Mouse (Mus musculus) kidney, adult 18-20 months (tissue): ENCODE data around the gene Best1.
A peak's percentile ranks its signal among the peaks of the same experiment; 100 is the strongest.

Experiments
- DNase-seq: peaks from one replicate; pipeline ENCODE4 v3.0.0; 2021

Gene Best1

DNA sequence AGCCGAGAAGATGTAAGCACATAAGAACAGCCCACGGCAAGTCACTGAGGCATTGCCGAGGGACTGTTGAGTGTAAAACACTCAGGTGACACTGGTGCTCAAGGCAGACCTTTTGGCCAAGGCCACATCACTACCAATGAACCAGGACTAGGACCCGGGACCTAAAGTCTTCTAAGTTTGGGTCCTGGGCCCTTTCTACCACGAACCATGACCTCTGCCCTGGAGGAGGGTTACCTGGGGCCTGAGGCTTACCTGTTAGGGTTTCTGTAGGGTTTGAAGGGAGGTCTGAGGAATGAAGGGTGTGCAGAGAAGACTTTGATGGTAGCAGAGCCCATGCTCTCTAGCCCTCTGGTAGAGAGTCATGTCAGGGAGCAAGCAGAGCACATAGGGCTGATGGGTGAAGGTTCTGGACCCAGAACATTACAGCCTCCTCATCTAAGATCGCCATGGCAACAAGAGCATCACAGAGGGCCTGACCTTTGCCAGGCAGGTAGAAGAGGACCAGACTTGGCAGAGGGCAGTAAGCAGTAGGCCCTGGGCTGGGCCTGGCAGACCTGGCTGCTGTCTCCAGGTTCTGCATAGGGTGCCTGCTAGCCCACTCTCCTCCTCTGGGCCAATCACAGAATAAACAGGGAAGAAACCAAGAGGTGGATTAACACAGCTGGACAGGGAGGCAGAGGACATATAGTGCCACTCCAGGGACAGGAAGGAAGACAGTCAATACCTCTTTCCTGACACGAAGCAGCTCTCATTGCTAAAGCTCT lies at the start of gene Best1, which contains the start of gene Rab3il1:
Gene Best1, minus strand, starts transcription at position 428 of the 764 bp plus-strand sequence.
Gene Rab3il1, plus strand, starts transcription at position 464 of the 764 bp plus-strand sequence.
- no peak for DNase-seq

DNA sequence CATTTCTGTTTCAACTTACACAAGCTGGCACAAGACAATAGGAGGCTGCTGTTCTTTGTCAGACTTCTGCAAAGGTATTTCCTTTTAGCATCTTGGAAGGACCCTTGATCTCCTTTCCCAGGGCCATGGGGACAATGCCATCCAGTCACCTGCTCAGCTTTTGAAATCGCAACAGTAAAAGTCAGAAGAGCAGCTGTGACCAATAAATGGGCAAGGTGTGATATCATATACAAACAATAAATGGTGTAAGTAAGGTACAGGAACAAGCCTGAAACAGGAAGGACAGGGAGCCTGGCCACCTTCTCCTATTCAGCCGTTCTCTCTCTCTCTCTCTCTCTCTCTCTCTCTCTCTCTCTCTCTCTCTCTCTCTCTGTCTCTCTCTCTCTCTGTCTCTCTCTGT lies 49.0 kb upstream of the Best1 start:
- no peak for DNase-seq

DNA sequence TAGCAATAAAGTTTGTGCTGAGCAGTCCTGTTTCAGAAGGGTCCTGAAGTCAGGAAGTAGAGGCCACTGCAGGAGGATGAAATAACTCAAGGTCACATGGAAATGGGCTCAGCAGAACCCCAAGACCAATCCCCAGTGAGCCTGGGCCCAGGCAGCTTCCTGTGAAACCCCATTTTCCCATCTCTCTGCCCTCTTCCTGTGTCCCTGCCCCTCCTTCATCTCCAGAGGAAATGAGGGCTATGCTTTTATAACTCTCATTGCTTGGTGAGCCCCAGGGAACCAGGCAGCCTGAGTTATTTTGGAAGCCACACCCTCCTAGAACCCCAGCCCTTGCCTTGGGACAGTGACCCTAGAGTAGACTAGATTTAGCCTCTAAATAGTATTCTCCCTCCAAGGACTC lies 48.1 kb upstream of the Best1 start:
- DNase-seq, result no peak

DNA sequence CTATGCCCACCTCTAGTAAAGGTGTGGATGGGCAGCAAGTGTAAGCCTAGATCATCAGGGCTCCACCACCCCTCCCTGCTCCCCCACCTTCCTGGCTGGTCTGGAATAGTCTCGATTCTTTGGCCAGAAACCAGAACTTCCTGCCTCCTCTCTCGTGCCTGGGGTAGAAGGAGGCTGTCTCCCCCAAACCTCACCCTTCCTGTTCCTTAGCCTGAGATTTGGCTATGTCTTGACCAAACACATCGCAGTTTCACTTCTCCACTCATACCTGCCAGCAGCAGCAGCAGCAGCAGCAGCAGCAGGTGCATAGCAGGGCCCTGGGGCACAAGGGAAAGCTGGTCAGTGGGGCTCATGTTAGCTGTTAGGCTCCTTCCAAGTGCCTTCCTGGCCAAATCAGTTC lies 45.5 kb upstream of the Best1 start:
- no peak for DNase-seq

DNA sequence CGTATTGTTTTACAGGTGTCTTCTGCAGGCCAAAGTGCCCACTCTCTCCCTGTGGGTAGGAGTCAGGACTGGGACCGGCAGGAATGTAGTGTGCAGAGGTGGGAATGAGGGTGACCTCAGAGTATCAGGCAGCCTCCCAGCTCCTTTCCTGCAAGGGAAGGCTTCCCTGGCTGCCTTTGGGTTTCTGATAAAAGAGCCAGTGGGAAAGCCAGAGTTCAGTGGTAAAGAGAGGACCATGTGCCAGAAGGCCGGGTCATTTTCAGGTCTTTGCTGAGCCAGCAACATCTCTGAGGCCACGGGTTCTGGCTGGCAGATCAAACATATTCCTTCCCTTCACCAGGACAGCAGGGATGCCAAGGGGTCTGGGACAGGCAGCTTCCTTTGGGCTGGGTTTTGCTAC lies 44.9 kb upstream of the Best1 start:
- peak; percentile 65 for DNase-seq

DNA sequence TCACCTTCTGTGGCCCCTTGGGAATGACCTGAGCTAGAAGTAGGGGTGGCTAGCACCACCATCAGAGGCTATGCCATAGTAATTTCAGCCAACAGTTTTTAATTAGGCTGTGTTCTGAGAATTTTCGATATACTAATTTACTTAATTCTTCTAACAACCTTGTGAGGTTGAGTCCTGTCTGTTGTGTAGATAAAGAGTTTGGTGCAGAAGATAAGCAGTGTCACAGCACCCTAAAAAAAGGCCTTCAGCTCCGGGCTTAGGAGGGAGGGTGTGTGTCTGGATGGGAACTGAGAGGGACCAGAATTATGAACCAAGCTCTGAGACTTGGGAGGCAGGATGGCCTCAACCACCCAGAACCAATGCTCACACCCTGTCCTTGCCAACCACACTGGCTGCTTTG lies 44.3 kb upstream of the Best1 start:
- DNase-seq, result no peak

DNA sequence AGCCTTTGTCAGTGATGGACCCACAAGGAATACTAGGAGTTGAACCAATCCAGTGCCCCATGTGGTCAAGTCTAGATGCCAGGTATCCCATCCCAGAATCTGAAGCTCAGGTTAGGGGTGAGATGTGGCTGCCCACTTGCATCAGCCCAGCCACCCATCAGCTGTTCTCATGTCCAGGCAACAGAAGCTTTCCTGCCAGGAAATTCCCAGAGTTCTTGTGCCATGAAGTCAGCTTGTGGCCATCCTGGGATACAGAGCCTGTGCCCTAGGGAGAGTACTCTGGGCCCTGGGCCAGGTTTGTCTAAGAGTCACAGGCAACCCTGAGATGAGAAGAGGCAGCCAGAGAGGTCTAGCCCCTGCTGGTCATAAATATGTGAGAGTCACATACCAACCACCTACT lies 42.2 kb upstream of the Best1 start:
- peak; percentile 71 for DNase-seq

DNA sequence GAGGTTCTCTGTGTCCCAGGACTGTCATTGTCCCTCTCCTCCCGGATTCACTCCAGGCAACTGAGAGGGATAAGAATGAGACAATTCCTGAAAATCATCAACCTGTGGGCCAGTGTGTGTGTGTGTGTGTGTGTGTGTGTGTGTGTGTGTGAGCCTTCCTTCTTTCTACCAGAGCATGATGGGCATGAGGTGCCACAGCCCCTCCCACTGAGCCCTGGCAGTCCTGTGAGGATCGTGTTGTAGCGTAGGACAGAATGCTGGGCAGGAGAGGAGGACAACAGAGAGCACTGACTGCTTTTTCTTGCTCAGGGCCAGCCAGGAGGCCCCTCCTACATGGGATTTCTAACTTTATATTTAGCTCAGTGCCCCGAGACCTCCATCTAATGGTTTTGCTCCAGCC lies 41.4 kb upstream of the Best1 start:
- no peak for DNase-seq

DNA sequence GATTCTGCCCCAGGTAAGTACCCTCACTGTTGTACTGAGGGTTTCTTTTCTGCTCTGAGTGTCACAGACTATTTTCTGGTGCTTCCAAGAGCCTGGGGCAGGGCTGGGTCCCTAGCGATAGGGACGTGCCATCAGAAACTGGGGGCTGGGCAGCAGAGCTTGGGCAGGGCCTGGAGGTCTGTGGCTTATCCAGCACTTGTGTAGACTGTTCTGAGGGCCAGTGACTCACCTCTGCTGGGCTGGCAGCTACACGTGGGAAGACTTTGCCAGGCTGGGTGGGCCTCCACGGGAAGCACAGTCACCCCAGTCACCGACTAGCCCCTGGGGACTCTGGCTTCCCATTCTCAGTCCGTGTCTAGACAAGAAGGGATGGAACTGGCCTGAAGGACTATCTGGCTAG lies 40.8 kb upstream of the Best1 start:
- no peak for DNase-seq

DNA sequence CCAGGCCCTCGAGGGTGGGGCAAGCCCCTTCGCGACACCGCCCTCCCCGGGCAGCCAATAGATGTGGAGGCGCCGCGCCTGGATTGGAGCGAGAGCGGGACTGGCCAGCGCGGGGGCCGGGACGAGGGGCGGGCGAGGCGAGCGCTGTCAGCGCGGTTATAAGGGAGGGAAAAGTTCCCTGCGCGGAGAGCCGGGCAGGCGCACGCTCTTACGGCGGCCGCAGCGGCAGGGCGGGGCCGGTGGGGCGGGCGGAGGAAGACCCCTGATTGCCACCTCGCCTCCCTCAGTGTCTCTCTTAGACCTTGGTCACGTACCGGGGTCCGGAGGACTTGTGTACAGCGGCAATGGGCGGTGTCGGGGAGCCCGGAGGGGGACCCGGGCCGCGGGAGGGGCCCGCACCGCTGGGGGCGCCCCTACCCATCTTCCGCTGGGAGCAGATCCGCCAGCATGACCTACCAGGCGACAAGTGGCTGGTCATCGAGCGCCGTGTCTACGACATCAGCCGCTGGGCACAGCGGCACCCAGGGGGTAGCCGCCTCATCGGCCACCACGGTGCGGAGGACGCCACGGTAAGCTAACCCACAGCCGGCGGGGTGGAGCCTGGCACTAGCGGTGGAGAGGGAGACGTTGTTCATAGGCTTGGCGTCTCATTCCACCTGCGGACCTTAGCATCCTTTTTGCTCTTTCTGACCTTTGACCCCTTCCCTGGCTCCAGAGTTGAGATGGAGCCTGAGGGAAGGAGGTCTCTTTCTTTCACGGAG lies 40.1 kb upstream of the Best1 start, which contains the start of gene Fads3:
Gene Fads3, plus strand, starts transcription at position 182 of the 761 bp plus-strand sequence.
- peak; percentile 82 for DNase-seq

DNA sequence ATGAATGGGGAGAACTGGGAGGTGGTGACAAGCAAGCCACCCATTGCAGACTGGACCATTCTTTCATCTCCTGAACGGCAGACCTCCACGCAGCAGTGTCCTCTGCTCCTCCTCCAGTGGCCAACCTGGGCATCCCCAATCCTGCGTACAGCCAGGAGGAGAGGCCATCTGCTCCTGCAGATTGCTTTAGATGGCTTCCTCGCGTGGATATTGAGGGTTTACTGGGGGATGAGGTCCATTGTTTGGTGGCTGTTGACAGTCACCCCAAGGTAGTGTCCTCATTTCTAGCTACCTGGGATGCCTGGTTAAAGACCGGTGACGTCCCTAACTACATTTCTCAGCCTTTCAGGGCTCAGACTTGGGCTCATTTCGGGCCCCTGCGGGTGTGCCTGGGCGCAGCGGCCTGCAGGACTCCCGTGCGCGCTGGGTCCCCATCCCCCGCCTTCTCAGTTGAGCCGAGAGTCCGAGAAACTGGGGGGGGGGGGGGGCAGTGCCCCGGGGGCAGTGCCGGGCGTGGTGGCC lies 39.5 kb upstream of the Best1 start:
- DNase-seq, result no peak

DNA sequence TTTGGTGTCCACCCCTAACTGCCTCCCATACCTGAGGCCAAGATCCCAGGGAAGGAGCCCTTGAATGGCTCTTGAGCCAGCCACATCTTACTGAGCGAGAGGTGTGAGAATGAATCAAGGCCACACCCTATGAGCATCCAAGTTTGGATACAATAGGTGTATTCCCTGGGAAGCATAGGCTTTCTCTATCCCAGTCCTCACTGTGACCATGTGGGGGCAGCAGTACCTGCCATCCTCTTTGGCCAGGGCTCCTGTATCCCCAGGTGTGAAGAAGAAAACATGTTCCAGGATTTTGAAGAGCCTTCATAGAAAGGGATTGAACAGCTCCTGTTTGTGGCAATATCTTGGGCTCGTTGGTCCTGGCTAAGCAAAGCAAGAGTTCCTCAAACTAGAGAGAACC lies 38.2 kb upstream of the Best1 start:
- DNase-seq, result peak; percentile 55

DNA sequence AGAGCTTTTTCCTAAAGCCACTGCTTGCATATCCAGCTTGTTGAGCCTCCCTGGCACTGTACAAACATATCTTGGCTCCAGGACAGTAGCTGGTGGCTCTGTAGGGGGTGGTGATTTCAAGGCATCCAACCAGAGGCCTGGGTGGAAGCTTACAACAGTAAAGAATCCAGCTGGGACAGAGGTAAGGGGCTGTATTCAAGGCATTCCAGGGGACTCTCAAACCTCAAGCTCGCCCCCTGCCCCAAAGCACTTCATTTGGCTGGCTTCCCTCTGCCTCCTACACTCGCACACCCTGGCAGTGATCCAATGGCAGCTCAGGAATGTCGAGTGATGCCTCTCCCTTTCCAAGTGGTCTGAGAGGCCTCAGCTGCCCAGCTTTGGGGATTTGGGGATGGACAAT lies 37.5 kb upstream of the Best1 start:
- DNase-seq, result peak; percentile 64

DNA sequence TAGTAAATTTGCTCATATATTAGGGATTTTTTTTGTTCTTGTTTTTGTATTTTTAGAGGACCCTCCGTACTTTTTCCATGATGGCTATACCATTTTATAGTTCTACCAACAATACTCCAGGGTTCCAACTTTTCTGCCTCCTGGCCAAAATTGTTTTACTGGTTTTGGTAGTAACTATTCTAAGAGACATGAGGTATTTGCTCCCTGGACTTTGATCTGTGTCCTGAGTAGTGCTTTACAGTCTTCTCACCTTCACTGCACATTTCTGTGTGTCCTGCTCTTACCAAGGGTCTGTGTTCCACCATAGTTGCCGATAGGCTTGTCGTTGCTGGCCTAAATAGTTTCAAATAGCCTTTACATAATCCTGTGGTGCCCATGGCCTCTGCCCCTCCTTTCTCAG lies 36.9 kb upstream of the Best1 start:
- DNase-seq, result no peak

DNA sequence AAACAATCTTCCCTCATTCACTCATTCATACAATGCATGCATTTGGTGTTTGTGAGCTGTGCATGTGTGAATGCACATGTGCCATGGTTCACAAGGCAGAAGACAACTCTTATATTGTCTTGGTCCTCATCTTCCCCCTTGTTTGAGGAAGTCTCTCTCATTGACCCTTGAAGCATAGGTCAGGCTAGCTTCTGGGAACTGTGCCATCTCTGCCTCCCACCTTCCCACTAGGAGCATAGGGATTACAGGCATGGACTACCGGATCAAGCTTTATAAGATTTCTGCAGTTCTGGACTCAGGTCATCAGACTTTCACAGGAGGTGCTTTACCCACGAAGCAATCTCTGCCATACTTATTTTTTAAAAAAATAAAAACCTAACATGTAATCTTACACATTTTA lies 36.1 kb upstream of the Best1 start:
- peak; percentile 32 for DNase-seq

DNA sequence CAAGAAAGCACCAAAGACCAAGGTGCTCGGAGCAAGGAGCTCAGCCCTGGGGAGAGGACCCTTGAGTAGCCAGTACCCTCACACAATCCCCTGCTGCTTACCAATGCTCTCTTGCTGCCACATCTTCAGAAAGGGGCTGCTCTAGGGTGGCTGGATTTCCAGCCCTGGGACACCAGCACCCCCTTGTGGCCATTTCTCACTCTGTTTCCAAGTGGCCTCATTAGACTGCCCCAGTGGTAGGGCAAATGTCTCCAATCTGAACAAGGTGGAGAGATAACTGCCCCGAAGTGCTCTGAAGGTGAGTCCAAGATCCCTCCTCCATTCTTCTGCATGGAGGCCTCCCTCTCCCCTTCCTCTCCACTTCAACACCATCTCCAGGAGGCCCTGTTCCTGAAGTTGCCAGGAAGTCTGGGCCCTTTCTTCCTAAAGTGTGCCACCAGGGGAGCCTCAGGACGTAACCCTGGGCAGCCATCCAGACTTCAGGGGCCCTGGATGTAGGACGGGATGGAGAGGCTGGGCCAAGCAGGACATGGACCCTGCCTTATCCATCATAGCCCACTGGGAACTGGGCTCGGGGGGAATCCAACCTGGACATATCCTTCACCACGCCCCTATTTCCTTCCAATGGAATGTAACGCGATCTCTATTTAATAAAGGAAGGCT lies 33.5 kb upstream of the Best1 start:
- peak; percentile 86 for DNase-seq

DNA sequence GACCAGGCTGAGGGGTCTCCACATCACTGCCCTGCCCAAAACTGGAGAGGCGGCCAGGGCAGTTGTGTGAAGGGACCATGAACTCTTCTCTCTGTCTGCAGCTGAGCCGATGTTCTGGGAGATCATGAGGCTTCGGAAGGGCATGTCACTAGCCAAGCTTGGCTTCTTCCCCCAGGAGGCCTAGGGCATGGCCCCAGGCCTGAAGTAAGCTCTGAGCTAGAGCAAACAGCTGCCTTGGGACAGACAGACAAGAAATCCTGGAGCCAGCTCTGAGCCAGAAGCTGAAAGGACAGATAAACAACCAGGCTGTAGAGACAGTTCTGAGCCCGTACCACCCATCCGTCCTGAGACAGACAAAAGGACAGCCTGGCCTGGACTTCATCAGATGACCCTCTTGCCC lies 32.9 kb upstream of the Best1 start:
- no peak for DNase-seq

DNA sequence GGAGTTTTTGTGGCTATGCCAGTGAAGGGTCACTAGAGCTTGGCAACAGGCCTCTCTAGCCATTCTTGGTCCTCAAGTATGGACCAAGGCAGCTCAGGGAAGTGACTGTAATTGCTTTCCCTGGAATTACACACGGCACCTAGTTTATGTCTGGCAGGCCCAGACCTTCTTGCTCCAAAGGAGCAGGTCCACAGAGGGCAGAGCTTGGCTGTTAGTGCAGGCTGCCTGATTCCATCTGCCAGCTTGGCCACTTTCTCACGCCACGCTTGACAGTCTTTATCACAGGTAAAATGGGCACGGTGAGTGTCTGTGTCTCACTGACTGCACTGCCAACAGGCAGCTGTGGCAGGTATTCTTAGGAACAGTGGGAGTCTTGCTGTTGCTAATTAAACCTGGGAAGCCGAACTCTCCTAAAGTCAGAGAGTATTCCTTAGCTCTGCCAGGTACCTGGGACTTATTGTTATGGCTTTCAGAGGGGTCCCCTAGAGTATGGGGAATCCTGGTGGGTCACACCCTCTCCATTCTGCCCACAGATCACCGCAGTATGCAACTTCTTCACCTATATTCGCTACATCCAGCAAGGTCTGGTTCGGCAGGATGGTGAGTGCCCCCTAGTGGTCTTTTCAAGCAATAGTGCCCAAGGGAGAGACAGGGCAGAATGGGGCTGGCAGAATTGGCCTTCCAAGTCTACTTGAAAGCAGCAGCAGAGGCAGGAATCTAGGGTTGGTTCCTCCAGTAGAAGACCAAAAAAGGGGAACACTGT lies 32.0 kb upstream of the Best1 start:
- DNase-seq, result peak; percentile 73

DNA sequence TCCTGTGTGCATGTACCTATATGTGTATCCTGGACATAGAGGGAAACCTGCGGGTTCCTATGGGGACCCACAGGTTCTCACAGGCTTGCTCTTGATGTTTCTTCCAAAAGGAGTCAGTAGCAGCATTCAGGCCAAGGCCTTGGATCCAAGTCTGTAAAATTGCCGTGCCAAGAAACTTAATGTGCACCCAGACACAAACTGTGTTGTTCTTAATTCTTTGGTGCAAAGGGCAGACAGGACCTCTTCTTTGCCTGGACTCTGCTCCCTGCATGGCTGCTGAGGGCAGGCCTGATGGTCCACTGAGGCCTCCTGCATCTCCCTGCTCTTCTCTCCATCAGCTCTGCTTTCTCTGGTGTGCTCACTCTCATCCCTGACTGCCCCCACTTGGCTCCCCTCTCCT lies 28.3 kb upstream of the Best1 start:
- peak; percentile 45 for DNase-seq

DNA sequence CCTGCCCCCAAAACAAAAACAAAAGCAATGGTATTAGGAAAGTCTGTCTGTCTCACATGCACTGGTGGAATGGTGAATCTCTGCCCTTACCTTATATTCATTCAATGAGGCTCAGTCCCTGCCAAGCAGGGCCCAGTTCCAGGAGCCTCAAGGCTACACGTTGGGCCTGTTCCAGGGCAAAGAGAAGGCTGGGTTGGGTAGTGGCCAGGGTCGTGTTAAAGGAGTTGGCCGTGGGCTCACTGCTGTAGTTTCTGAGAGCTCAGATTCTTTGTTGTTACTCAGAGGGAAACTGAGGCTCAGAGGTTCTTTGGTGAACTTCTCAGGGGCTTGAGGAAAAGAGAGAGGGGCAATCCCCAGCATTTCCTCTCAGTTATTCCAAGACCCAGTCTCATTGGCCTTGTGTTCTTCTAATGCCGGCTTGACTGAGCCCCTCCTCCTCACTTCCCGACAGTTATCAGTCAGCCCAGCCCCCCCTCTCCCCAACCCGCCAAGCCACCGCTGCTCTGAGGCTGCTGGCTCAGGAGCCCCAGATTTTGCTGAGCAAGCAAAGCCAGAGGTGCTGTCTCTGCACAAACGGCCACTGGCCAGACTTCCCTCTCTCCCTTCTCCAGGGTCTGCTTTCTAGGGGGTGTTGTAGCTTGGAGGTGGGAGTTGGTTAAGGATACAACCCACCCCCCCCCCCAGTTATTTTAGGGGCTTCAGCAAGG lies 23.9 kb upstream of the Best1 start:
- peak; percentile 70 for DNase-seq

DNA sequence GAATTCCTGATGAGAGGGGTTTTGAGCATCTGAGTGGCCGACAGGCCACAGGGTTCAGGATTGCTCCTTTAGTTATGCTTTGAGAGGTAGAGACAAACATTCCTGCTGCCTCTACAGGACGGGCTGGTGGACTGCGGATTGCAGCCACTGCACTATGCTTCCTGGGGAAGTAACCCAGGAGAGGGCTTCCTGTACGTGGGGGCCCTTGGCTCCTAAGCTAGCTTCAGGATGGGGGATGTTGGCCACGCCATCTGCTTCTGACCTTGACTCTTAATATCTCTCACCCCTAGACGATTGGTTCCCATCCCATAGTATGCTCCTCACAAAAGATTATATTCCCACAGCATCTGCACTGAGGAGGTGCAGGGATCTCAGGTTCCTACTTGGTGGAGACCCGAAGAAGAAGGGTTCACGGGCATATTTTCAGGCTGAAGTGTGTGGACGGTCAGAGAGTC lies 21.9 kb upstream of the Best1 start:
- DNase-seq, result no peak
